ENCODE assay signal across 8 mouse cellular contexts in the genomic region with DNA sequence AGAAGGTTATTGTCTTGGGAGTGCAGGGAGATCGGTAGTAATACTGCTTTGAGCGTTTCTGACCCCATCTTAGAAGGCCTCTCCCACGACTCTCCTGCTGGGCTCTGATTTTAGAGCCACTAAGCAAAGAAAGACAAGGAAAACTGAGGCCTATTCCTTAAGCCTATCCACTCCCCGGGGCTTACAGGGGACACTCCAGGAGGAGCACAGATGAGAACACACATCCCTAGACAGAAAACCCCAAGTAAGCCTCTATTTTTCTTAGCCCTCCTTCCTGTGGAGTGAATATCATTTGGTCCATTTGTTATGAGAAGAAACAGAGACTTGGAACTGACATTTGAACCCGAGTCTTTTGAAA.
A peak's percentile ranks its signal among the peaks of the same experiment; 100 is the strongest.
DNase-seq lines count a peak whose midpoint lies in the region; ATAC-seq and TF ChIP-seq lines count a peak whose summit lies in the region.

No protein-coding gene starts in this region.

- H3K36me3 ChIP-seq in intestine, embryonic 15.5 days = no peaks in the 10 kb centered on the region
- no peaks in the 10 kb centered on the region for H3K36me3 ChIP-seq in myocyte (ENCODE audit: control insufficient read depth, insufficient read depth)

- no peaks in the 10 kb centered on the region for H3K27me3 ChIP-seq in intestine, embryonic 15.5 days (replicated peaks)
- H3K27me3 ChIP-seq in myocyte (ENCODE audit: control insufficient read depth, insufficient read depth, insufficient read length) = no peaks in the 10 kb centered on the region

- peak overlapping the region; percentile 89 for H3K27ac ChIP-seq in embryonic fibroblast, embryonic 13.5 days (ENCODE audit: insufficient read depth, low read length)
- peak overlapping the region; percentile 78 for H3K27ac ChIP-seq in intestine, embryonic 15.5 days

- H3K9me3 ChIP-seq in intestine, embryonic 15.5 days = no peaks in the 10 kb centered on the region

- peak overlapping the region; percentile 56 for H3K9ac ChIP-seq in intestine, embryonic 15.5 days

- WGBS in lung, adult 2 months = 29% methylated on average over 5 of the region's 5 CpGs
- 10% methylated on average over 5 of the region's 5 CpGs for WGBS in intestine, embryonic 15.5 days

- DNase-seq in lung, adult 2 months = no peak
- no peak for DNase-seq in lung, postnatal 10 days
- DNase-seq in layer of hippocampus, adult 9-10 months (ENCODE audit: low spot score) = no peak
- no peak for DNase-seq in layer of hippocampus, postnatal 25 days (ENCODE audit: extremely low spot score in 1 of 2, low spot score in 1 of 2)
- no peak for DNase-seq in kidney, adult 11 months

- no peak overlapping the region for H3ac ChIP-seq in myocyte (ENCODE audit: control insufficient read depth, insufficient read length)

- peak overlapping the region; percentile 76 for H3K4me3 ChIP-seq in lung, adult 2 months (replicated peaks; ENCODE audit: extremely low read depth, low read depth, low read length)
- H3K4me3 ChIP-seq in embryonic fibroblast, embryonic 13.5 days (ENCODE audit: insufficient read depth, low read length) = no peak overlapping the region
- H3K4me3 ChIP-seq in intestine, embryonic 15.5 days (replicated peaks) = peak overlapping the region; percentile 44
- no peak overlapping the region for H3K4me3 ChIP-seq in myocyte

- peak; percentile 62; the same call in 1 of the 2 replicates for ATAC-seq in intestine, embryonic 15.5 days

- H3K4me1 ChIP-seq in lung, adult 2 months (ENCODE audit: control insufficient read depth, insufficient read depth, low read length) = 0 out of 2 replicates have a peak, but pooled peaks cover 4% of the 10 kb centered on the region
- peaks cover 12% of the 10 kb centered on the region; the same call in 1 of the 2 replicates for H3K4me1 ChIP-seq in embryonic fibroblast, embryonic 13.5 days (ENCODE audit: control insufficient read depth, insufficient read depth, low read length)
- peaks cover 6% of the 10 kb centered on the region; the same call in 1 of the 2 replicates for H3K4me1 ChIP-seq in intestine, embryonic 15.5 days (replicated peaks)

- TF ChIP-seq CTCF in lung, adult 2 months (IDR thresholded peaks at IDR 0.05; ENCODE audit: insufficient read depth, low read length) = no peak
- TF ChIP-seq CTCF in embryonic fibroblast, embryonic 13.5 days (IDR thresholded peaks at IDR 0.05; ENCODE audit: borderline replicate concordance, insufficient read depth, low read length) = no peak

- H3K79me2 ChIP-seq in myocyte (ENCODE audit: control insufficient read depth, insufficient read depth) = no peaks in the 10 kb centered on the region

- TF ChIP-seq POLR2A in lung, adult 2 months (IDR thresholded peaks at IDR 0.05; ENCODE audit: borderline replicate concordance, extremely low read depth, low read depth, low read length) = no peak
- no peak for TF ChIP-seq POLR2A in embryonic fibroblast, embryonic 13.5 days (IDR thresholded peaks at IDR 0.05; ENCODE audit: low read depth, low read length)
- TF ChIP-seq POLR2A in myocyte (IDR thresholded peaks at IDR 0.05; ENCODE audit: insufficient read length, low read depth) = no peak

- H3K4me2 ChIP-seq in intestine, embryonic 15.5 days (replicated peaks) = peak overlapping the region; percentile 81
- peak overlapping the region; percentile 79 for H3K4me2 ChIP-seq in myocyte (ENCODE audit: low read depth)

TF ChIP-seq in myocyte, 11 proteins besides CTCF, POLR2A, EP300 and RAD21:
- TF ChIP-seq TCF12 (IDR thresholded peaks at IDR 0.05; ENCODE audit: insufficient read depth, poor library complexity, severe bottlenecking) (no peak), MYOG (IDR thresholded peaks at IDR 0.05; ENCODE audit: control insufficient read depth in 1 of 3, insufficient read depth in 1 of 3, insufficient read length in 2 of 3, low read depth in 2 of 3) (no peak), E2F4 (IDR thresholded peaks at IDR 0.05; ENCODE audit: insufficient read depth) (no peak), TCF3 (IDR thresholded peaks at IDR 0.05; ENCODE audit: insufficient read length, low read depth) (no peak)

Comparison
In these comparisons a context has a peak if more than half of its experiments do, and no peak if none do; other contexts are left out.
1. H3K4me3 ChIP-seq: peak in lung, adult 2 months (single experiment) and intestine, embryonic 15.5 days (single experiment); none in embryonic fibroblast, embryonic 13.5 days (single experiment) and myocyte (single experiment).